Mouse (Mus musculus) testis, adult 2 months (tissue): ENCODE data around the gene Wipf1.

Experiments
- CTCF ChIP-seq: fragments of 200-500 bp; IDR thresholded peaks from 2 replicates; pipeline ENCODE4 v1.5.1; 2012; ENCODE audit warnings: low read depth, mild to moderate bottlenecking, inconsistent platforms, low read length, moderate library complexity; ENCODE audit not compliant: control insufficient read depth, insufficient read depth, insufficient replicate concordance
- POLR2A ChIP-seq: fragments of 200-500 bp; IDR thresholded peaks from 2 replicates; pipeline ENCODE4 v1.6.1; 2012; ENCODE audit warnings: low read depth, mild to moderate bottlenecking, inconsistent platforms, low read length, moderate library complexity; ENCODE audit not compliant: control insufficient read depth

GRCm38 (mm10) chr2:73548542-73548941 lies 19.0 kb upstream of the Wipf1 start:
- no peak for TF ChIP-seq CTCF
- TF ChIP-seq POLR2A = no peak
